Mouse (Mus musculus): Measurements from ENCODE around the gene Fsd1.

The Fsd1 gene

DNA sequence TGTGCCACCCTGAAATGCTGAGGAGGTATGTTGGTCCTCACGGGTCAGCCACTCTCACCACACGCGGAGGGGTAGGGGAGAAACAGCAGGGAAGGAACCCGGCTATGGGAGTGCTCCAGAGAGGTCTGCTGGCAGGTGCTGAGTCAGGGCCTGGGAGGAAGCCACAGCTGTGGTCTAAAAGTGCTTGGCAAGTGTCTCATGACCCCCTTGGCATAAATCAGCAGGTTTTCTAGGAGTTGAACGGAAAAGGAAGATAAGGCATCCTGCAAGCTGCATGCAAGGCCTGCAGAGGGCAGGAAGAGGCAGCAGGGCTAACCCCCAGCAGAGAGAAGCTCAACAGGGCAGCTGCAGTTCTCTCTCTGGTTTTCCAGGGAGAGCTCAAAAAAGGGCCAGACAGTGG is 44.6 kb downstream of the Fsd1 start:
- no peak for DNase-seq (ENCODE audit: low spot score in 2 of 2)

DNA sequence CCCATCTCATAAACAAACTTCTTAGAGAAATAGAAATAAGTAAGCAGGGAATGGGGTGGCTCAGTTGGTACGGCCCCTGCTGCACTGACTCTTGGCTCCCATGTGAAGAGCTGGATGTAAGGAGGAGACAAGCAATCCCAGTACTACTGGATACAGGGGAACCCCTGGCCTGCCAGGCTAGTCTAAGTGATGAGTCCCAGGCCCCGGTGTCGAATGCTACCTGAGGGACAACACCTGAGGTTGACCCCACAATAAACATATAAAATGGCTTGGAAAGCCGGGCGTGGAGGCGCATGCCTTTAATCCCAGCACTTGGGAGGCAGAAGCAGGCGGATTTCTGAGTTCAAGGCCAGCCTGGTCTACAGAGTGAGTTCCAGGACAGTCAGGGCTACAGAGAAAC is 45.1 kb downstream of the Fsd1 start:
- no peak for DNase-seq (ENCODE audit: low spot score in 2 of 2)

DNA sequence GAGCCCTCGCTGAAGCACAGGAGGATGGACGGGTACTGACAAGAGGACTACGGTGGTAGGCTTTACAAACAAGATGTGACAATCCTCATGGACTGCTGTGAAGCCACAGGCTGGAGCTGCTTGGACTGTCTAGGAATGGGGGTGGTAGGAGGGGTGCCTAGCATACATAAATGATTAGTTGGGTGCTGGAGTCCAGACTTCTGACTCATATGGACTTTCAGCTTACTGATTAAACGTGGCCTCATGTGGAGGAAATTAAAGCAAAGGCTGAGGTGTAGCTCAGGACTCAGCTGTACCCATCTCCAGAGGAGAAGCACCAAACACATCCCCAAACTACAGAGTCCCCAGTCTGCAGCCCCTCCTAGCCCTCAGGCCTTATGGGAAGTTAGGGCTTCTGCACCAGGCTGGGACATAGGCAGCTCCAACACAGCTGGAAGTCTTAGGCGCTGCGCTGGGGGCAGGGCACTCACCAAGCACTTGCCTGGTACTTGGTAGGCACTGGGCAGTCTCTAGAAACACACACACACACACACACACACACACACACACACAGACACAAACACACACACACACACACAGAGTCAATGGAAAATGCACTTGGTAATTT is 45.9 kb downstream of the Fsd1 start:
- no peak for DNase-seq (ENCODE audit: low spot score in 2 of 2)

DNA sequence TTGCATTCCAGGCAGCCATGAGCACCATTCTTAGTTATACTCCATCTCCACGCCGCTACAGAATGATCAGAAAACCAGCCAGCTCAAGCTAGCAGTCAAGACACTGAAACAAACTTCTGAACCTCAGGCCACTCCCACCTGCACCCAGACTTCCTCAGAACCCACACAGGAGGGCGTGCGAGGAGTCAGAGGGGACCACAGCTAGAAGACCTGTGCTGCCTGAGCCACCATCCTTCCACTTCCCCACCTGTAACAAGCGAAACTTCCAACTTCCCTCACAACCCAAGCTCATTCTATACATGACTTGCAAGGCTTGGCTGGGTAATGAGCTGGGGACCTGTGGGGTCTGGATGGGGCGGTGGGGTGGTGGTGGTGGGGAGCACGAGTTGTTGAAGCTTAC is 46.5 kb downstream of the Fsd1 start:
- no peak for DNase-seq (ENCODE audit: low spot score in 2 of 2)

DNA sequence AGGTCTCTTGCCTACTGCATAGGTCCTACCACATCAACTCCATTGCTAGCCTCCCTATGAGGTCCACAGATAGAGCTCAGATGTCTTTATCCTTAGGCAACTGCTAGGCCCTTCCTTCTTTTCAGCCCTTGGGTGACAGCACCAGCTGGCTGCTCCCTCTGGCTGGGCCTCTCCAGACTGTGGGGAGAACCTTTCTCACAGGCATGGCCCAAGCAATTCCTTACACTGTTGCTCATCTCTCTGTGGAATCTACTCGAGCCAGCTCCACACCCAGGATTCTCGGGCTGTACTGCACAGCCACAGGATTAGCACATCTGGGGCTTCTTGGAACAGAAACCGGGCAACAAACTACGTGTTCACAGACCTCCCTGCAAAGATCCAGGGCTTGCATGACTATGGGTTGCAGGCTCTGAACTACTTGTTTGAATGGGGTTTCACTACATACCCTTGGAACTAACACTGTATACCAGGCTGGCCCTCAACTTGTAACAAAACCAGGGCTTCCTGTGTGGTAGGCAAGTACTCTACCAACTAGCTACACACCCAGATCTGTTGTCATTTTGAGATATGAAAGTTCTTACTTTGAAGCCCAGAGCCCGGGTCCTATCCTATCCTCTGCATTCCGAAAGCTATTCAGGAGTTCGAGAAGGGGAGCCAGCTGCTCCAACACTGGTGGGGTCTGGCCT is 47.9 kb downstream of the Fsd1 start:
- DNase-seq (ENCODE audit: low spot score in 2 of 2), result no peak

DNA sequence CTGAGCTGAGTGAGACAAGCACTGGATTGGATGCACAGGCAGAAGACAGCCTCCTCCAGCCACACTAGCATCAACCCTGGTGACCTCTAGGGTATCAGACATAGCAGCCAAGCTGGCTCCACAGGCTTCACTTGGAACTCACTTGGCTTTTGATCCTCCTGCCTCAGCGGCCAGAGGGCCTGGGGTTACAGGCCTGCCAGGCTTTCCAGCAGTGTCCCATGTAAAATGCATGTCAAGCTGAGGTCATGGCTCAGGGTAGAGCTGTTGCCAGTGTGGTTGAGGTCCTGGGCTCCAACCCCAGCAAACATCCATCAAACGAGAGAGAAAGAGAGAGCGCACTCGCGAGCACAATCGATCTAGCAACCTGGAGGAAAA is 48.4 kb downstream of the Fsd1 start:
- DNase-seq (ENCODE audit: low spot score in 2 of 2), result no peak

DNA sequence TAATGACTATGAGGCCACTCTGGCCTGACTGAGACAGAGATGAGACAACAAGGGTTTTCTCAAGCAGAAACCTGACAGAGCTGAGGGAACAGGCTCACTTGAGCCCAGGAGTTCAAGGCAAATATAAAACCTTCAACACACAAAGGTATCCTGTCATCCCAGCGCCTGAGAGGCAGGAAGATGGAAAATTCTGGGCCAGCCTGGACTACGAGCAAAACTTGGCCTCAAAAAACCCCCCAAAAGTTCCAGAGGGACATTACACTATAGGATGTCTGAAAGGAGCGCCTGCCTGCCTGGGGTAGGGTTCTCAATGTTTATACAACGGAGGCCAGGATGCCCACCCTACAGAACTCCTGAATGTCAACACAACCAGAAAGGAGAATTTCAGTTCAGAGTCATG is 48.9 kb downstream of the Fsd1 start:
- DNase-seq (ENCODE audit: low spot score in 2 of 2), result no peak

DNA sequence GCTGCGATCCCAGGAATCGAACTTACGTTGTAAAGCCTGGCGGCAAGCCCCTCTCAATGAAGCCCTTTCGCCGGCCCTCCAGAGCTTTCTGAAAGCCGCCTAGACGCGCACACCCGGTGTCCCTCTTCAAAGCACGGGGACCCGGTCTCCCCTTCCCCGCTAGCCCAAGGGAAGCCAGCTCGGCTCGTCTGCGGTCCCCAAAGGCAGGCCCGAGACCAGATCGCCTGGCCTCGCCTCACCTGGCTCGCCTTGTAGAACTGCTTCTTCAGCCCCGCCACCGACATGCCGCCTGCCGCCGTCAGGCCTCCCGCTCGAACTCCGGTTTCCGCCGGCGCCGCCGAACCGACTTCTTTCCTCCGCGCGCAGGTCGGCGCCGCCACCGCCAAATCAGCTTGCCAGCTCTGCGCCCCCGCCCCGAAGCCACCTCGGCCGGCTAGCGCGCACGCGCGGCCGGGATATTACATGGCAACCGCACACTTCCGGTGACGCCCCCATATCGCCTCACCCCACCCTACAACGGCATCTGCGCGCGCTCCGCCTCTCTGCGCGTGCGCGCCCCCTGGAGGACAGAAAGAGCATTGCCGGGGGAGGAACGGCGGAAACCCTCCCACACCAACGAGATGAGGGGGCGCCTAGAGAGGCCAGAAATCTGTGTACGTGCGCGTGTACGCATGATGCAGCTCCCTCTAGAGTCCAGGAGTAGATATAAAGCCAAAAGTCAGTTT is 50.0 kb downstream of the Fsd1 start, which contains the start of gene Sh3gl1:
Sh3gl1 (minus strand) TSS at position 460 of the 725 bp plus-strand sequence.
- DNase-seq (ENCODE audit: low spot score in 2 of 2), result peak; percentile 98

DNA sequence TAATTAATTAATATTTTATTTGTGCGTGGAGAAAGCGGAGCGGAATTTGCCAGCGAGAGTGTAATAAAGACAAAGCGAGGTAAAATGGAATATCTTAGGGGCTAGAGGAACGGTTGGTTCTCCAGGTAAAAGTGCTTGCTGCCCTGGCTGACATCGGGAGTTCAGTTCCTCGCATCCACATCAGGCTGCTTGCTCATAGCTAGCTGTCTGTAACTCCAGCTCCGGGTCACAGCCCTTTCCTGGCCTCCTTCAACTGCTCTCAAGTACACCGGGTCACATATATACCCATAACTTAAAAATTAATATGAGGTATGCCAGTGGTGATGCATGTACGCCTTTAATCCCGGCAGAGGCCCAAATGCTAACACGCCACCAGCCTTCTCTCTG is 50.6 kb downstream of the Fsd1 start:
- DNase-seq (ENCODE audit: low spot score in 2 of 2), result no peak

DNA sequence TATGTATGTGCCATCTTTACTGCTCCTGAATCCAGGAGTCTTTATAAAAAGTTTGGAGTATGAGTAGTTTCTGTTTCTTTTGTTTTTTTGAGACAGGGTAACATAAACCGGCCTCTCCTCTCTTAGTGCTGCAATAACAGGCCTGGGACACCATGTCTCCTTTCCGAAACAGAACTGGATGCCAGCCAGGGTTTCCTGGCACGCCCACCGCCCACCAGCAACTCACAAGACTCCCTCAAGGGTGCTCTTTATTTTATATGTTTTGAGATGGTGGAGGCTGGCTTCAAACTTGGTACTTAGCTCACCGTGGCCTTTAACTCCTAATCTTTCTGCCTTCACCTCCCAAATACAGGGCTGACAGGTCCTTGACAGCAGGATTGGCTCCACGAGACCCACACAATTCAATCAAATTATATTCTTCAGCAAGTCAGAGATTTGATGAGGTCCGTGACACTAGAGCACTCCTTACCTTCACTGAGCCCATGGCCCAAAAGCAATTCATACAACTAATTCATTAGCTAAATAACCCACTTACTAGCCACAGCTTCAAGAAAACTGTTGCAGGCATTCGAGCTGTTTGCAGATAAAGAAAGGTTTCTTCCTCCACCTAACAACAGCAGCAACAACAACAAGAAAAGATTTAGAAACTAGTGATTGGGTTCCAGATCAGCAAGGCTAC is 52.4 kb downstream of the Fsd1 start:
- no peak for DNase-seq (ENCODE audit: low spot score in 2 of 2)

DNA sequence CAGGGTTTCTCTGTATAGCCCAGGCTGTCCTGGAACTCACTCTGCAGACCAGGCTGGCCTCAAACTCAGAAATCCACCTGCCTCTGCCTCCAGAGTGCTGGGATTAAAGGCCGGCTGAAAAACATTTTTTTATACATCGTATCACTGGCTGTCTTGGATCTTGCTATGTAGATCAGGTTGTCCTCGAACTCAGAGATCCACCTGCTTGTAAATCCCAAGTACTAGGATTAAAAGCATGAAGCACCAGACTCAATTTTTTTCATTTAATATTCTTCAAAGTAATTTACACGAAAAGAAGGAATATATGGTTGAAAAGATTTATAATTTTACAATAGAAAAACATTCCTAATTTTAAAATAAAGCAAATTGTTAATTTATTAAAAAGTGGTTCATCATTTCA is 53.0 kb downstream of the Fsd1 start:
- no peak for DNase-seq (ENCODE audit: low spot score in 2 of 2)

DNA sequence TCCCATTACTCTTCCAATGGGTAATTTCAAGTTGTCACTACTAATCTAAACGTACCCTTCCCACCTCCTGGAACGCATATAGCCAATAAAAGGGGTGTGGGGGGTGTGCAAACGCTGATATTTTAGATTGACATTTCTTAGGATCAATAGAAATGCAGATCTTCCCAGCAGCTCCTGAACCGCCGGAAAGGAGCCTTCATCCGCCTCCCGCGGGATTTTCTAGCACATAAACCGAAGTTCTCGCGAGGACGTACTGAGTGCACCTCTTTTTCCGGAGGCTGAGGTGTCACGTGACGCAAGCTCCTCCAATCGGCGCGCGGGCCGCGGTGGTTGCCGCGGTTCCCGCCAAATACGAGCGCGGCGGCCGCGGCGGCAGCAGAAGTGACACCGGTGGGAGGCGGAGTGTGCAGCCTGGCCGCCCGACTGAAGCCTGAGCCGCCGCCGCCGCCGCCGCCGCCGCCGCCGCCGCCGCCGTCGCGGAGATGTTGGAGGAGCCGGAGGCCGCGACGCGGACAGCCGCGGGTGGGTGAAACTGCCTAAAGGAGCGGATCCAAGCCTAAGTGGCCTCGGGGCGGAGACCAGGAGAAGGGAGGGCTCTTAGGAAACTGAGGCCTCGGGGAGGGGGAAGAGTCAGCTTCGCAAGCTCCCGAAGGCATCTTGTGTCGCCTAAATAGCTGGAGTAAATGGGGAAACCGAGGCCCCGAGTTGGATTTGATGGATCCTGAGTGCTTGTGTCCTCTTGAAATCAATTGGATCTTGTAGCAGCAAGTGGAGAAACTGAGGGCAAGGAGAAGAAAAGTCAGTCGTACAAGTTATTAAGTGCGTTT is 53.9 kb downstream of the Fsd1 start, which contains the start of gene Chaf1a:
Chaf1a (plus strand) TSS at position 410 of the 827 bp plus-strand sequence.
- peak; percentile 96 to 97 for DNase-seq (ENCODE audit: low spot score in 2 of 2)

DNA sequence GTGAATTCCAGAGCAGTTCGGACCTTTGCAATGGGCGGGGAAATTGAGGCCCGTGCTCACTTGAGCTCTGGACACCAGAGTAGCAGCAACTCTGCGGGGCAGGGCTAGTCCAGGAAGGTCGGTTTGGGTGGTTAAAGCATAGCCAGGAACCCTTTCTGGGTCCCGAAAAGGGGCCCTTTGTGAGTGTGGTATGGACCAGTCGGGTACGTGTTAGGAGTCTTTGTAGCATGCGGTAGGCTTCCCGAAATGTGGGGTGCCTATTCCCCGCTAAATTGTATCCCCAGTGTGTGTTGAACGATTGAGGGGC is 54.5 kb downstream of the Fsd1 start:
- DNase-seq (ENCODE audit: low spot score in 2 of 2), result no peak
